Mouse (Mus musculus) limb, embryonic 15.5 days (tissue): ENCODE measurements at regions not wholly inside any gene's neighbourhood (a gene's known extent, or its start where the extent isn't known, plus 50 kb on each side); places are given as distances from the start of the nearest gene placed in this dataset.

Experiments
- ATAC-seq: fragments of 200-750 bp; cut with Nextera tagmentation; 2 replicates; pipeline ENCODE4 v1.8.0; 2017; ENCODE audit warnings: low read depth, moderate TSS enrichment; ENCODE audit not compliant: insufficient number of reproducible peaks, low FRiP score, low TSS enrichment
- H3K27ac ChIP-seq: fragments of 300-500 bp; sonication (generic); 2 replicates; pipeline ENCODE4 v1.5.1; 2015; ENCODE audit warnings: moderate library complexity, mild to moderate bottlenecking, inconsistent platforms
- H3K27me3 ChIP-seq: fragments of 300-500 bp; sonication (generic); 2 replicates; pipeline ENCODE4 v1.6.1; 2015; ENCODE audit warnings: inconsistent platforms
- H3K36me3 ChIP-seq: fragments of 300-500 bp; sonication (generic); 2 replicates; pipeline ENCODE4 v1.6.1; 2015; ENCODE audit warnings: inconsistent platforms
- H3K4me1 ChIP-seq: fragments of 300-500 bp; sonication (generic); 2 replicates; pipeline ENCODE4 v1.6.1; 2015; ENCODE audit warnings: inconsistent platforms
- H3K4me2 ChIP-seq: fragments of 300-500 bp; sonication (generic); 2 replicates; pipeline ENCODE4 v1.6.1; 2015; ENCODE audit warnings: mild to moderate bottlenecking, inconsistent platforms
- H3K4me3 ChIP-seq: fragments of 300-500 bp; sonication (generic); 2 replicates; pipeline ENCODE4 v1.5.1; 2015; ENCODE audit warnings: mild to moderate bottlenecking, inconsistent platforms
- H3K9ac ChIP-seq: fragments of 300-500 bp; sonication (generic); 2 replicates; pipeline ENCODE4 v1.6.1; 2015; ENCODE audit warnings: inconsistent platforms
- H3K9me3 ChIP-seq: fragments of 300-500 bp; sonication (generic); 2 replicates; pipeline ENCODE4 v1.6.1; 2016; ENCODE audit warnings: inconsistent platforms
- WGBS: fragments of 180-500 bp; shearing (Covaris S2); methylation state at CpG from one replicate; pipeline ENCODE4 v1.1.7; 2015; 5-methylcytosine and 5-hydroxymethylcytosine counted together

- WGBS = 47% methylated on average over 3 of the region's 3 CpGs
Observed at GRCm38 (mm10) chr10:53482919-53483318, 103.2 kb upstream of the Cep85l start.

GRCm38 (mm10) chr10:53470200-53470599, 90.5 kb upstream of the Cep85l start:
- no peak for ATAC-seq
- no peaks in the 10 kb centered on the region for H3K36me3 ChIP-seq
- no peaks in the 10 kb centered on the region for H3K9me3 ChIP-seq
- no peak overlapping the region for H3K4me2 ChIP-seq
- H3K4me1 ChIP-seq = no peaks in the 10 kb centered on the region
- no peak overlapping the region for H3K9ac ChIP-seq
- no peak overlapping the region for H3K4me3 ChIP-seq
- H3K27me3 ChIP-seq = no peaks in the 10 kb centered on the region
- H3K27ac ChIP-seq = no peak overlapping the region
- WGBS = 88% methylated on average over 3 of the region's 3 CpGs

More at GRCm38 (mm10) chr10:53482919-53483318, 103.2 kb upstream of the Cep85l start:
- no peaks in the 10 kb centered on the region for H3K4me1 ChIP-seq
- H3K27me3 ChIP-seq = no peaks in the 10 kb centered on the region
- H3K4me3 ChIP-seq = no peak overlapping the region
- H3K9me3 ChIP-seq = no peaks in the 10 kb centered on the region
- H3K4me2 ChIP-seq = no peak overlapping the region
- no peak for ATAC-seq
- H3K9ac ChIP-seq = no peak overlapping the region
- no peak overlapping the region for H3K27ac ChIP-seq
- H3K36me3 ChIP-seq = no peaks in the 10 kb centered on the region

GRCm38 (mm10) chr10:53469611-53470010, 89.9 kb upstream of the Cep85l start:
- H3K4me3 ChIP-seq = no peak overlapping the region
- no peak for ATAC-seq
- H3K27ac ChIP-seq = peak overlapping the region; percentile 2; the same call in 1 of the 2 replicates
- H3K9ac ChIP-seq = no peak overlapping the region
- 48% methylated on average over 1 of the region's 1 CpGs for WGBS
- H3K9me3 ChIP-seq = no peaks in the 10 kb centered on the region
- H3K4me2 ChIP-seq = no peak overlapping the region
- no peaks in the 10 kb centered on the region for H3K4me1 ChIP-seq
- H3K27me3 ChIP-seq = no peaks in the 10 kb centered on the region
- H3K36me3 ChIP-seq = no peaks in the 10 kb centered on the region

- WGBS = 91% methylated on average over 3 of the region's 3 CpGs
- Histone ChIP-seq H3K27me3 (no peaks in the 10 kb centered on the region), H3K36me3 (no peaks in the 10 kb centered on the region), H3K4me1 (no peaks in the 10 kb centered on the region), H3K4me3 (no peak overlapping the region), H3K9ac (no peak overlapping the region), H3K4me2 (no peak overlapping the region), H3K9me3 (no peaks in the 10 kb centered on the region), H3K27ac (no peak overlapping the region)
- ATAC-seq = no peak
Observed at GRCm38 (mm10) chr10:53468293-53468545, 88.5 kb upstream of the Cep85l start.

- Histone ChIP-seq H3K27ac (no peak overlapping the region), H3K9me3 (no peaks in the 10 kb centered on the region), H3K4me3 (no peak overlapping the region), H3K4me2 (no peak overlapping the region), H3K4me1 (0 out of 2 replicates have a peak, but pooled peaks cover 2% of the 10 kb centered on the region), H3K9ac (no peak overlapping the region), H3K27me3 (no peaks in the 10 kb centered on the region), H3K36me3 (no peaks in the 10 kb centered on the region)
- WGBS = 70% methylated on average over 3 of the region's 3 CpGs
- 0 out of 2 replicates have a peak, but pooled peaks have one; percentile 19 for ATAC-seq
Observed at GRCm38 (mm10) chr10:53467472-53468292, 87.9 kb upstream of the Cep85l start.

- no peak overlapping the region for H3K4me2 ChIP-seq
- H3K36me3 ChIP-seq = no peaks in the 10 kb centered on the region
- no peak for ATAC-seq
- no peak overlapping the region for H3K9ac ChIP-seq
- no peaks in the 10 kb centered on the region for H3K27me3 ChIP-seq
- 61% methylated on average over 1 of the region's 1 CpGs for WGBS
- no peak overlapping the region for H3K4me3 ChIP-seq
- no peaks in the 10 kb centered on the region for H3K9me3 ChIP-seq
- 0 out of 2 replicates have a peak, but pooled peaks cover 2% of the 10 kb centered on the region for H3K4me1 ChIP-seq
- H3K27ac ChIP-seq = peak overlapping the region; percentile 38; the same call in 1 of the 2 replicates
Observed at GRCm38 (mm10) chr10:53466851-53467250, 87.1 kb upstream of the Cep85l start.

- ATAC-seq = no peak
- WGBS = 65% methylated on average over 6 of the region's 6 CpGs
Observed at GRCm38 (mm10) chr10:53466261-53466660, 86.5 kb upstream of the Cep85l start.

GRCm38 (mm10) chr10:53464581-53464980, 84.8 kb upstream of the Cep85l start:
- no peak overlapping the region for H3K9ac ChIP-seq
- H3K27me3 ChIP-seq = no peaks in the 10 kb centered on the region
- H3K36me3 ChIP-seq = no peaks in the 10 kb centered on the region
- H3K9me3 ChIP-seq = no peaks in the 10 kb centered on the region
- H3K4me2 ChIP-seq = no peak overlapping the region
- no peak for ATAC-seq
- H3K4me1 ChIP-seq = 0 out of 2 replicates have a peak, but pooled peaks cover 2% of the 10 kb centered on the region
- H3K4me3 ChIP-seq = no peak overlapping the region
- no peak overlapping the region for H3K27ac ChIP-seq

More at GRCm38 (mm10) chr10:53466261-53466660, 86.5 kb upstream of the Cep85l start:
- H3K27me3 ChIP-seq = no peaks in the 10 kb centered on the region
- H3K4me3 ChIP-seq = no peak overlapping the region
- no peak overlapping the region for H3K4me2 ChIP-seq
- H3K9me3 ChIP-seq = no peaks in the 10 kb centered on the region
- H3K9ac ChIP-seq = no peak overlapping the region
- H3K36me3 ChIP-seq = no peaks in the 10 kb centered on the region
- H3K4me1 ChIP-seq = 0 out of 2 replicates have a peak, but pooled peaks cover 2% of the 10 kb centered on the region
- H3K27ac ChIP-seq = peak overlapping the region; percentile 38; the same call in 1 of the 2 replicates

- H3K4me1 ChIP-seq = 0 out of 2 replicates have a peak, but pooled peaks cover 2% of the 10 kb centered on the region
- no peak for ATAC-seq
- H3K27ac ChIP-seq = no peak overlapping the region
- no peak overlapping the region for H3K9ac ChIP-seq
- 62% methylated on average over 6 of the region's 6 CpGs for WGBS
- no peaks in the 10 kb centered on the region for H3K9me3 ChIP-seq
- no peaks in the 10 kb centered on the region for H3K27me3 ChIP-seq
- H3K36me3 ChIP-seq = no peaks in the 10 kb centered on the region
- no peak overlapping the region for H3K4me3 ChIP-seq
- H3K4me2 ChIP-seq = no peak overlapping the region
Observed at GRCm38 (mm10) chr10:53464006-53464405, 84.3 kb upstream of the Cep85l start.

GRCm38 (mm10) chr10:53463471-53463870, 83.7 kb upstream of the Cep85l start:
- 0 out of 2 replicates have a peak, but pooled peaks cover 2% of the 10 kb centered on the region for H3K4me1 ChIP-seq
- H3K36me3 ChIP-seq = no peaks in the 10 kb centered on the region
- H3K4me2 ChIP-seq = no peak overlapping the region
- H3K4me3 ChIP-seq = no peak overlapping the region
- H3K27ac ChIP-seq = no peak overlapping the region
- WGBS = 45% methylated on average over 3 of the region's 3 CpGs
- ATAC-seq = no peak
- H3K9me3 ChIP-seq = no peaks in the 10 kb centered on the region
- no peak overlapping the region for H3K9ac ChIP-seq
- H3K27me3 ChIP-seq = no peaks in the 10 kb centered on the region

GRCm38 (mm10) chr10:53462449-53463308, 82.9 kb upstream of the Cep85l start:
- WGBS = 58% methylated on average over 15 of the region's 15 CpGs
- ATAC-seq = no peak
- no peak overlapping the region for H3K9ac ChIP-seq
- H3K27me3 ChIP-seq = no peaks in the 10 kb centered on the region
- H3K27ac ChIP-seq = no peak overlapping the region
- H3K4me2 ChIP-seq = no peak overlapping the region
- H3K9me3 ChIP-seq = no peaks in the 10 kb centered on the region
- H3K4me1 ChIP-seq = 0 out of 2 replicates have a peak, but pooled peaks cover 2% of the 10 kb centered on the region
- no peaks in the 10 kb centered on the region for H3K36me3 ChIP-seq
- H3K4me3 ChIP-seq = no peak overlapping the region
